Mouse (Mus musculus): ENCODE results near the gene Poc1a. TPM values are rescaled to one million over a fixed set of nuclear protein-coding genes. Genes with fewer than 3 reads are reported as not detected.

Gene Poc1a
- polyA plus RNA-seq, 1 experiment, result 7.6 TPM

GRCm38 (mm10) chr9:106235194-106235830, 45.5 kb upstream of the Poc1a start:
- peaks cover 17% of the 10 kb centered on the region for H3K36me3 ChIP-seq (ENCODE audit: control insufficient read depth, insufficient read depth)
- TF ChIP-seq TCF3 (IDR thresholded peaks at IDR 0.05; ENCODE audit: insufficient read length, low read depth), result no peak
- no peak for TF ChIP-seq POLR2AphosphoS2 (IDR thresholded peaks at IDR 0.05; ENCODE audit: insufficient read length, low read depth)
- no peak for TF ChIP-seq SRF (IDR thresholded peaks at IDR 0.05; ENCODE audit: control insufficient read depth, insufficient read length, low read depth)
- TF ChIP-seq REST (IDR thresholded peaks at IDR 0.05; ENCODE audit: insufficient read depth, insufficient read length), result no peak
- TF ChIP-seq MAX (IDR thresholded peaks at IDR 0.05; ENCODE audit: low read depth), result no peak
- no peak for TF ChIP-seq MYOD1 (IDR thresholded peaks at IDR 0.05; ENCODE audit: control insufficient read depth in 1 of 3, insufficient read length in 2 of 3, low read depth in 2 of 3)
- TF ChIP-seq CEBPB (IDR thresholded peaks at IDR 0.05; ENCODE audit: insufficient read depth, poor library complexity, severe bottlenecking), result no peak
- no peak for TF ChIP-seq MYOG (IDR thresholded peaks at IDR 0.05; ENCODE audit: control insufficient read depth in 1 of 3, insufficient read depth in 1 of 3, insufficient read length in 2 of 3, low read depth in 2 of 3)
- H3K4me2 ChIP-seq (ENCODE audit: low read depth), result no peak overlapping the region

GRCm38 (mm10) chr9:106236156-106236817, 44.6 kb upstream of the Poc1a start:
- no peak overlapping the region for H3K4me2 ChIP-seq (ENCODE audit: low read depth)
- peaks cover 17% of the 10 kb centered on the region for H3K36me3 ChIP-seq (ENCODE audit: control insufficient read depth, insufficient read depth)
- no peak overlapping the region for H3K4me3 ChIP-seq
- H3K79me2 ChIP-seq (ENCODE audit: control insufficient read depth, insufficient read depth), result no peaks in the 10 kb centered on the region
- TF ChIP-seq POLR2AphosphoS2 (IDR thresholded peaks at IDR 0.05; ENCODE audit: insufficient read length, low read depth), result no peak
- no peak for TF ChIP-seq USF1 (IDR thresholded peaks at IDR 0.05; ENCODE audit: low read depth)
- TF ChIP-seq TCF3 (IDR thresholded peaks at IDR 0.05; ENCODE audit: insufficient read length, low read depth), result no peak
- no peak for TF ChIP-seq CEBPB (IDR thresholded peaks at IDR 0.05; ENCODE audit: insufficient read depth, poor library complexity, severe bottlenecking)
- no peaks in the 10 kb centered on the region for H3K27me3 ChIP-seq (ENCODE audit: control insufficient read depth, insufficient read depth, insufficient read length)
- no peak overlapping the region for H3ac ChIP-seq (ENCODE audit: control insufficient read depth, insufficient read length)

More at GRCm38 (mm10) chr9:106235194-106235830, 45.5 kb upstream of the Poc1a start:
- H3K79me2 ChIP-seq (ENCODE audit: control insufficient read depth, insufficient read depth), result no peaks in the 10 kb centered on the region
- no peak overlapping the region for H3ac ChIP-seq (ENCODE audit: control insufficient read depth, insufficient read length)
- H3K4me3 ChIP-seq, result no peak overlapping the region
- H3K27me3 ChIP-seq (ENCODE audit: control insufficient read depth, insufficient read depth, insufficient read length), result no peaks in the 10 kb centered on the region

- TF ChIP-seq MAX (IDR thresholded peaks at IDR 0.05; ENCODE audit: low read depth) (no peak), POLR2A (IDR thresholded peaks at IDR 0.05; ENCODE audit: insufficient read length, low read depth) (no peak), TCF3 (IDR thresholded peaks at IDR 0.05; ENCODE audit: insufficient read length, low read depth) (no peak), E2F4 (IDR thresholded peaks at IDR 0.05; ENCODE audit: insufficient read depth) (no peak), CEBPB (IDR thresholded peaks at IDR 0.05; ENCODE audit: insufficient read depth, poor library complexity, severe bottlenecking) (no peak), SRF (IDR thresholded peaks at IDR 0.05; ENCODE audit: control insufficient read depth, insufficient read length, low read depth) (no peak), POLR2AphosphoS2 (IDR thresholded peaks at IDR 0.05; ENCODE audit: insufficient read length, low read depth) (no peak), USF1 (IDR thresholded peaks at IDR 0.05; ENCODE audit: low read depth) (no peak), MYOG (IDR thresholded peaks at IDR 0.05; ENCODE audit: control insufficient read depth in 1 of 3, insufficient read depth in 1 of 3, insufficient read length in 2 of 3, low read depth in 2 of 3) (no peak), MYOD1 (IDR thresholded peaks at IDR 0.05; ENCODE audit: control insufficient read depth in 1 of 3, insufficient read length in 2 of 3, low read depth in 2 of 3) (no peak), REST (IDR thresholded peaks at IDR 0.05; ENCODE audit: insufficient read depth, insufficient read length) (no peak), TCF12 (IDR thresholded peaks at IDR 0.05; ENCODE audit: insufficient read depth, poor library complexity, severe bottlenecking) (no peak)
- Histone ChIP-seq H3K79me2 (ENCODE audit: control insufficient read depth, insufficient read depth) (no peaks in the 10 kb centered on the region), H3K27me3 (ENCODE audit: control insufficient read depth, insufficient read depth, insufficient read length) (no peaks in the 10 kb centered on the region), H3ac (ENCODE audit: control insufficient read depth, insufficient read length) (no peak overlapping the region), H3K4me2 (ENCODE audit: low read depth) (no peak overlapping the region), H3K4me3 (no peak overlapping the region), H3K36me3 (ENCODE audit: control insufficient read depth, insufficient read depth) (peaks cover 17% of the 10 kb centered on the region)
Measured at GRCm38 (mm10) chr9:106236818-106237211, 44.0 kb upstream of the Poc1a start.

GRCm38 (mm10) chr9:106237401-106237800, 43.5 kb upstream of the Poc1a start:
- TF ChIP-seq MYOD1 (IDR thresholded peaks at IDR 0.05; ENCODE audit: control insufficient read depth in 1 of 3, insufficient read length in 2 of 3, low read depth in 2 of 3) (no peak), TCF3 (IDR thresholded peaks at IDR 0.05; ENCODE audit: insufficient read length, low read depth) (no peak), POLR2A (IDR thresholded peaks at IDR 0.05; ENCODE audit: insufficient read length, low read depth) (no peak), POLR2AphosphoS2 (IDR thresholded peaks at IDR 0.05; ENCODE audit: insufficient read length, low read depth) (no peak), SRF (IDR thresholded peaks at IDR 0.05; ENCODE audit: control insufficient read depth, insufficient read length, low read depth) (no peak), CEBPB (IDR thresholded peaks at IDR 0.05; ENCODE audit: insufficient read depth, poor library complexity, severe bottlenecking) (no peak), E2F4 (IDR thresholded peaks at IDR 0.05; ENCODE audit: insufficient read depth) (no peak), MYOG (IDR thresholded peaks at IDR 0.05; ENCODE audit: control insufficient read depth in 1 of 3, insufficient read depth in 1 of 3, insufficient read length in 2 of 3, low read depth in 2 of 3) (no peak), USF1 (IDR thresholded peaks at IDR 0.05; ENCODE audit: low read depth) (no peak), REST (IDR thresholded peaks at IDR 0.05; ENCODE audit: insufficient read depth, insufficient read length) (no peak)
- H3K4me3 ChIP-seq, result no peak overlapping the region
- no peak overlapping the region for H3ac ChIP-seq (ENCODE audit: control insufficient read depth, insufficient read length)
- no peaks in the 10 kb centered on the region for H3K27me3 ChIP-seq (ENCODE audit: control insufficient read depth, insufficient read depth, insufficient read length)
- no peaks in the 10 kb centered on the region for H3K79me2 ChIP-seq (ENCODE audit: control insufficient read depth, insufficient read depth)
- H3K36me3 ChIP-seq (ENCODE audit: control insufficient read depth, insufficient read depth), result peaks cover 17% of the 10 kb centered on the region
- H3K4me2 ChIP-seq (ENCODE audit: low read depth), result no peak overlapping the region

Data from myocyte (in vitro differentiated cells).